Mouse (Mus musculus) E14TG2a.4 (cell line): ENCODE data around the gene Ahcyl2.

Experiments used
- CTCF ChIP-seq: conservative IDR thresholded peaks from 2 replicates; pipeline ENCODE4 v1.5.1; 2014; ENCODE audit warnings: low read length
- POU5F1 ChIP-seq: IDR thresholded peaks from 2 replicates; pipeline ENCODE4 v1.6.1; 2014; ENCODE audit warnings: low read length, borderline replicate concordance

DNA sequence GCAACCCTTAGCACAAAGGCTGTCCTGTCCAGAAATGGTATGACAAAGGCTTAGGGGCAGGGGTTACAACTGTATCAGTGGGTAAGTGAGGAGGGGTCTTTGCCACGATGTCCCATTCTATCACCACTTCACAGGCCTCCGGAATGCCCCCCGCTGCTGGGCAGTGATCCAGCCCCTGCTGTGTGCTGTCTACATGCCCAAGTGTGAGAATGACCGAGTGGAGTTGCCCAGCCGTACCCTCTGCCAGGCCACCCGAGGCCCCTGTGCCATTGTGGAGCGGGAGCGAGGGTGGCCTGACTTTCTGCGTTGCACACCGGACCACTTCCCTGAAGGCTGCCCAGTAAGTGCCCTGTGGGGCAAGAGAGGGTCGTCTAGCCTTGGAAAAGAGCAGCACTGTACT lies 14.5 kb upstream of the Ahcyl2 start:
- TF ChIP-seq CTCF (no peak), POU5F1 (no peak)
